Mouse (Mus musculus) embryonic fibroblast, embryonic 13.5 days (primary cell): ENCODE measurements around the gene Capn3. TPM values are rescaled to one million over a fixed set of nuclear protein-coding genes. Genes with fewer than 3 reads are reported as not detected.

Source experiments
- H3K27ac ChIP-seq: 2 replicates; pipeline ENCODE4 v1.5.1; 2012; ENCODE audit warnings: low read length, control low read depth, inconsistent platforms; ENCODE audit not compliant: insufficient read depth
- H3K4me1 ChIP-seq: 2 replicates; pipeline ENCODE4 v1.6.1; 2011; ENCODE audit warnings: low read length; ENCODE audit not compliant: control insufficient read depth, insufficient read depth
- H3K4me3 ChIP-seq: 2 replicates; pipeline ENCODE4 v1.5.1; 2011; ENCODE audit warnings: mild to moderate bottlenecking, control low read depth, low read length; ENCODE audit not compliant: insufficient read depth
- CTCF ChIP-seq: IDR thresholded peaks from 2 replicates; pipeline ENCODE4 v1.5.1; 2011; ENCODE audit warnings: mild to moderate bottlenecking, control low read depth, low read length, moderate library complexity, borderline replicate concordance; ENCODE audit not compliant: insufficient read depth
- POLR2A ChIP-seq: IDR thresholded peaks from 2 replicates; pipeline ENCODE4 v1.6.1; 2011; ENCODE audit warnings: low read depth, mild to moderate bottlenecking, control low read depth, low read length, moderate library complexity
- polyA plus RNA-seq: library from polyadenylated mRNA; stranded (reverse); fragments of >200 nt; gene quantifications from 2 replicates; pipeline ENCODE4 v1.2.4, GENCODE M21; 2011; ENCODE audit warnings: low read depth; ENCODE audit not compliant: missing spikeins, insufficient read length

Gene Capn3
- polyA plus RNA-seq, 1 experiment, result not detected

DNA sequence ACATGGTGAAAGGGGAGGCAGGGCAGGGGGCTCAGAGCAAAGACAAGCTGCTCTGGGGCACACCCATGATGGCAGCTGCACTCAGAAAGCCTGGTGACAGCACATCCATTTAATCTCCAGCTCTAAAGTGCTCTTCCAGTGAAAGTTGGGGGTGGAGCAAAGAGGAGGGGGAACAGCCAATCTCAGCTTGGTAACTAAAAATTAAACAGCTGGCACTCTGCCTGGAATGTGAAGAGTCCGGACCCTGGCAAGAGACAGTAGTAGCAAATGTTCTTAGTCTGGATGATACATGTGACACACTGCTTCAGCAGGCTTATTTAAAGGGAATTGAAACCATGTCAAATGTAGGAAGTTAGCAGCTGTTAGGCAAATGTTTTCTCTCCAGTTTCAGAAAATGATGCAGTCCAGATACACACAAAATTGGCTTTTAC, 84.0 kb downstream of the Capn3 start:
- H3K27ac ChIP-seq, result no peak overlapping the region

DNA sequence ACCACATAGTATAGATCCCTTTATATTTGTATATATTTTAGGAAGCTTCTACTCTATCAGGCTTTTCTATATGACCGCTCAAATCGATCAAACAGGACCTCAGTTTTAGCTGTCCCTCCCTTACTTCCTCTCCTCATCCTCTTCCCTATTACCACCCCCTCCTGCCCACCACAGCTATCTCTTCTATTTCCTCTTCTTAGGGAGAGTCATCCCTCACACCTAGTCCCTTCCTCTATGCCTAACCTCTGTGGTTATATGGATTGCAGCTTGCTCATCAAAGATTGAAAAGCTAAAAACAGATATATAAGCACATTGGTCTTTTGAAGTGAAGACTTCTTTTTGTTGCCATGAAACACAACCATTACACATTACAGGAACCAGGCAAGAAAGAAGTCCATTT, 88.9 kb downstream of the Capn3 start:
- H3K27ac ChIP-seq, result no peak overlapping the region
- no peak for TF ChIP-seq CTCF
- TF ChIP-seq POLR2A, result no peak
- no peaks in the 10 kb centered on the region; the same call in 1 of the 2 replicates for H3K4me1 ChIP-seq
- H3K4me3 ChIP-seq, result no peak overlapping the region

More for the DNA sequence above, 84.0 kb downstream of the Capn3 start:
- Histone ChIP-seq H3K4me3 (no peak overlapping the region), H3K4me1 (0 out of 2 replicates have a peak, but pooled peaks cover 3% of the 10 kb centered on the region)
- no peak for TF ChIP-seq POLR2A
- TF ChIP-seq CTCF, result no peak

Other genes starting within 250 kb of the Capn3 start
- gene Pla2g4e, start 210.7 kb upstream of the Capn3 start, polyA plus RNA-seq, result not detected in 2 replicates
- gene Pla2g4d, start 166.8 kb upstream of the Capn3 start, polyA plus RNA-seq, result not detected in 2 replicates
- gene Pla2g4f, start 141.9 kb upstream of the Capn3 start, polyA plus RNA-seq, result not detected in 2 replicates
- gene Vps39, start 102.9 kb upstream of the Capn3 start, polyA plus RNA-seq, result 24.9 and 27.7 TPM in 2 replicates
- 7.3 and 11.1 TPM in 2 replicates for gene Ganc, start 52.1 kb upstream of the Capn3 start, polyA plus RNA-seq
- 28.2 and 36.4 TPM in 2 replicates for gene Tmem87a, start 51.9 kb upstream of the Capn3 start, polyA plus RNA-seq
- gene Zfp106, start 107.8 kb downstream of the Capn3 start, polyA plus RNA-seq, result 102 and 106 TPM in 2 replicates
- 111 and 115 TPM in 2 replicates for gene Snap23, start 111.7 kb downstream of the Capn3 start, polyA plus RNA-seq
- 19.5 and 26.0 TPM in 2 replicates for gene Haus2, start 153.4 kb downstream of the Capn3 start, polyA plus RNA-seq
- 13.0 and 16.6 TPM in 2 replicates for gene Lrrc57, start 153.5 kb downstream of the Capn3 start, polyA plus RNA-seq
- 8.6 and 11.5 TPM in 2 replicates for gene Stard9, start 173.1 kb downstream of the Capn3 start, polyA plus RNA-seq